Comparison of ENCODE assay signal across 8 mouse cellular contexts in the genomic region with DNA sequence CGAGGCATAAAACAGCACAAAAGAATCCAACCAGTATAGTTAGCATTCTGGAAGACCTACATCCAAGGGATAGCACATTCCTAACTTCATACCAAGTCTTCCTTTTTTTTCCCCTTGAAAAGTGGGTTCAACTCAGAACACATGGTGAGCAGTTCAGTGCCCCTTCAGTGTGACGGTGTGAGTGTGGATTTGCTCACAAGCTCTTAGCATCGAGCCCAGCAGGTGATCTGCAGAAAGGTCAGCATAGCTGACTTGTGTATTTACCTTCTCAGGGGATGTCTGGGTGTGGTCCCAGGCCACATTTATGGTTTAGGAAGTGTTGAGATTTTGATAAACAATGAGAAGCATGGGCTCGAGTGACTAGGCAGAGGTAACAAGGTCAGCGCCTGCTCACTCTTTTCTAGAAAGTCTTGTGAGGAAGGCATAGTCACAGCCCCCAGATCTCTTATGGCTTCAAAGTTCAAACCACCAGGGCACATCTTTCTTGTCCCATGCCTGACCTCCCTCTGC. TPM values are rescaled to one million over a fixed set of nuclear protein-coding genes. Genes with fewer than 3 reads are reported as not detected.
DNase-seq lines count a peak whose midpoint lies in the region; ATAC-seq and TF ChIP-seq lines count a peak whose summit lies in the region.

No protein-coding gene starts in this region.

- 0 out of 2 replicates have a peak, but pooled peaks have one; percentile 4 for ATAC-seq in lung, embryonic 16.5 days (ENCODE audit: low read depth)
- ATAC-seq in forebrain, embryonic 16.5 days, result no peak
- peak; percentile 16 for ATAC-seq in limb, embryonic 14.5 days (ENCODE audit: low FRiP score, low read depth)
- no peak for ATAC-seq in stomach, embryonic 16.5 days (ENCODE audit: insufficient read depth, low FRiP score)

- no peak overlapping the region for H3K4me3 ChIP-seq in lung, embryonic 16.5 days (ENCODE audit: low read length)
- no peak overlapping the region for H3K4me3 ChIP-seq in forebrain, embryonic 16.5 days (replicated peaks; ENCODE audit: low read length)
- no peak overlapping the region for H3K4me3 ChIP-seq in limb, embryonic 14.5 days (replicated peaks; ENCODE audit: low read length)
- no peak overlapping the region for H3K4me3 ChIP-seq in stomach, embryonic 16.5 days (replicated peaks; ENCODE audit: low read length)

- H3K27ac ChIP-seq in lung, embryonic 16.5 days (ENCODE audit: low read length), result peak overlapping the region; percentile 96
- peak overlapping the region; percentile 90 for H3K27ac ChIP-seq in forebrain, embryonic 16.5 days (ENCODE audit: low read length)
- peak overlapping the region; percentile 64 for H3K27ac ChIP-seq in limb, embryonic 14.5 days (replicated peaks; ENCODE audit: low read depth, low read length)
- peak overlapping the region; percentile 94 for H3K27ac ChIP-seq in stomach, embryonic 16.5 days (ENCODE audit: low read length)

- H3K9me3 ChIP-seq in lung, embryonic 16.5 days (ENCODE audit: control insufficient read depth, low read length), result no peaks in the 10 kb centered on the region
- no peaks in the 10 kb centered on the region for H3K9me3 ChIP-seq in forebrain, embryonic 16.5 days (ENCODE audit: control insufficient read depth, low read length)
- H3K9me3 ChIP-seq in limb, embryonic 14.5 days (ENCODE audit: control insufficient read depth, low read length), result no peaks in the 10 kb centered on the region
- H3K9me3 ChIP-seq in stomach, embryonic 16.5 days (replicated peaks; ENCODE audit: control insufficient read depth, low read length), result no peaks in the 10 kb centered on the region

- 0 out of 2 replicates have a peak, but pooled peaks cover 3% of the 10 kb centered on the region for H3K36me3 ChIP-seq in lung, embryonic 16.5 days (ENCODE audit: control insufficient read depth, insufficient read depth, low read length)
- no peaks in the 10 kb centered on the region for H3K36me3 ChIP-seq in forebrain, embryonic 16.5 days (ENCODE audit: control insufficient read depth, insufficient read depth)
- H3K36me3 ChIP-seq in limb, embryonic 14.5 days (ENCODE audit: control insufficient read depth, insufficient read depth, low read length), result no peaks in the 10 kb centered on the region
- H3K36me3 ChIP-seq in stomach, embryonic 16.5 days (ENCODE audit: control insufficient read depth, insufficient read depth, low read length), result peaks cover 12% of the 10 kb centered on the region; the same call in 1 of the 2 replicates

- TF ChIP-seq POLR2A in limb, embryonic 14.5 days (IDR thresholded peaks at IDR 0.05; ENCODE audit: borderline replicate concordance, extremely low read depth, insufficient read depth, insufficient read length), result no peak

- 0 out of 2 replicates have a peak overlapping the region, but pooled peaks have one; percentile 17 for H3K9ac ChIP-seq in lung, embryonic 16.5 days (ENCODE audit: low read length)
- H3K9ac ChIP-seq in forebrain, embryonic 16.5 days (replicated peaks; ENCODE audit: low read depth, low read length), result peak overlapping the region; percentile 26
- H3K9ac ChIP-seq in limb, embryonic 14.5 days (ENCODE audit: low read depth, low read length, severe bottlenecking), result no peak overlapping the region
- H3K9ac ChIP-seq in stomach, embryonic 16.5 days (ENCODE audit: low read length), result peak overlapping the region; percentile 2; the same call in 1 of the 2 replicates

- peak overlapping the region; percentile 30 for H3K4me2 ChIP-seq in lung, embryonic 16.5 days (ENCODE audit: low read depth, low read length)
- no peak overlapping the region for H3K4me2 ChIP-seq in forebrain, embryonic 16.5 days (ENCODE audit: low read length)
- H3K4me2 ChIP-seq in limb, embryonic 14.5 days (replicated peaks; ENCODE audit: low read depth, low read length, severe bottlenecking), result 0 out of 2 replicates have a peak overlapping the region, but pooled peaks have one; percentile 14
- peak overlapping the region; percentile 30; the same call in 1 of the 2 replicates for H3K4me2 ChIP-seq in stomach, embryonic 16.5 days (ENCODE audit: low read depth, low read length)

- peaks cover 42% of the 10 kb centered on the region for H3K4me1 ChIP-seq in lung, embryonic 16.5 days (replicated peaks; ENCODE audit: control insufficient read depth, insufficient read depth, low read length)
- peaks cover 30% of the 10 kb centered on the region for H3K4me1 ChIP-seq in forebrain, embryonic 16.5 days (replicated peaks; ENCODE audit: control insufficient read depth, insufficient read depth, low read length)
- H3K4me1 ChIP-seq in limb, embryonic 14.5 days (ENCODE audit: control insufficient read depth, insufficient read depth, low read length), result peaks cover 39% of the 10 kb centered on the region
- H3K4me1 ChIP-seq in stomach, embryonic 16.5 days (ENCODE audit: control insufficient read depth, insufficient read depth, low read length), result peaks cover 39% of the 10 kb centered on the region

- DNase-seq in lung, postnatal 25 days (ENCODE audit: low spot score), result no peak
- DNase-seq in limb, embryonic 14.5 days (ENCODE audit: low spot score), result no peak
- DNase-seq in yolk sac, embryonic 10.5 days (ENCODE audit: low spot score), result no peak
- DNase-seq in thymus, postnatal 10 days (ENCODE audit: low spot score in 2 of 2), result no peak
- no peak for DNase-seq in cerebellum, adult 11 months

- 18% methylated on average over 5 of the region's 5 CpGs for WGBS in lung, embryonic 16.5 days
- 26% methylated on average over 5 of the region's 5 CpGs for WGBS in forebrain, embryonic 16.5 days
- 19% methylated on average over 5 of the region's 5 CpGs for WGBS in limb, embryonic 14.5 days
- 19% methylated on average over 5 of the region's 5 CpGs for WGBS in stomach, embryonic 16.5 days

- no peaks in the 10 kb centered on the region for H3K27me3 ChIP-seq in lung, embryonic 16.5 days (ENCODE audit: control insufficient read depth, insufficient read depth, low read depth, low read length)
- no peaks in the 10 kb centered on the region for H3K27me3 ChIP-seq in forebrain, embryonic 16.5 days (replicated peaks; ENCODE audit: control insufficient read depth, insufficient read depth, low read length)
- H3K27me3 ChIP-seq in limb, embryonic 14.5 days (ENCODE audit: control insufficient read depth, insufficient read depth, low read length), result no peaks in the 10 kb centered on the region
- no peaks in the 10 kb centered on the region for H3K27me3 ChIP-seq in stomach, embryonic 16.5 days (ENCODE audit: control insufficient read depth, insufficient read depth, low read length)

RNA-seq across cellular contexts. Expression of gene Traf3ip2, which starts 46.2 kb away (rescaled TPM):
- polyA plus RNA-seq in lung, embryonic 16.5 days (2015; fragmentation: Nextera tagmentation; extraction: Ambion mirVana), result 34.2 and 37.9 TPM in 2 replicates
- 6.3 and 6.9 TPM in 2 replicates for polyA plus RNA-seq in forebrain, embryonic 16.5 days (2015; fragmentation: Nextera tagmentation; extraction: Ambion mirVana)
- 7.5 and 9.0 TPM in 2 replicates for polyA plus RNA-seq in limb, embryonic 14.5 days (2012; rRNA removed)
- polyA plus RNA-seq in limb, embryonic 14.5 days (2014; fragmentation: Nextera tagmentation; extraction: Ambion mirVana), result 13.3 and 13.7 TPM in 2 replicates
- 32.1 and 33.1 TPM in 2 replicates for polyA plus RNA-seq in stomach, embryonic 16.5 days (2015; fragmentation: Nextera tagmentation; extraction: Ambion mirVana)

Comparison
In these comparisons a context has a peak if more than half of its experiments do, and no peak if none do; other contexts are left out.
1. ATAC-seq: peak in lung, embryonic 16.5 days (single experiment) and limb, embryonic 14.5 days (single experiment); none in forebrain, embryonic 16.5 days (single experiment) and stomach, embryonic 16.5 days (single experiment).
2. Peak in every context shown above with its lines, with median percentiles within 50 percentile points of each other: H3K27ac ChIP-seq.